Mouse (Mus musculus): ENCODE measurements around the gene Peli2. TPM values are rescaled to one million over a fixed set of nuclear protein-coding genes. Genes with fewer than 3 reads are reported as not detected.

Peli2 gene
- total and polyA plus RNA-seq, 3 experiments = 10.1 to 20.3 (median 17.2) TPM

DNA sequence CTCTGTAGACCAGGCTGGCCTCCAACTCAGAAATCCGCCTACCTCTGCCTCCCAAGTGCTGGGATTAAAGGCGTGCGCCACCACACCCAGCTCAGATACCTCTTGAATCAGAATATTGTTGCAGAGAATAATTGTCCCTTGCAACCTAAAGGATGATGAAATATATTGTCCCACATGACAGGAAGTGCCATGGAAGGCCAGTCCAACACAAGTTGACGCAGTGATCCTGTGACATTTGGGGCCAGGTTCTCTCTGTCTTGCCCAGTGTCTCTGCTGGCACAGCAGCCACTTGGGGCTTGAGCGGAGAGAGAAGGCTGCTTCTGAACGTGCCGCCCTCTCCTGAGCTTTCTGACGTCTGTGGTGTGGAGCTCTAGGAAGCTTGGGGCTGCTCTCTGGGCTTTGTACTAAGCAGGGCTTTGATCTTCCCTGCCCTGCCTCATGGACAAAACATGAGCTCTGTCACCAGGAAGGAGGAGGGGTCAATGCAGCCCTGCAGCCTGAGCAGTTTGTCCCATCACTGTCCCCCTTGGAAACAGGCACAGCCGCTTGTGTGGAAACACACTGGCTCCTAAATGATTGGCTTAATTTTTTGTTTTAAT is 130.9 kb downstream of the Peli2 start:
- intact Hi-C loops (cut with DNase I) = loop anchor here (5.0 kb wide), 1 partner anchor 41 kb away; no protein-coding TSS in a partner anchor
- TF ChIP-seq POLR2A (IDR thresholded peaks at IDR 0.05; ENCODE audit: insufficient read depth, low read depth, low read length) (no peak), CTCF (IDR thresholded peaks at IDR 0.05) (no peak), EP300 (IDR thresholded peaks at IDR 0.05; ENCODE audit: insufficient read depth, low read depth, low read length) (no peak)
- WGBS = 79% methylated on average over 9 of the region's 9 CpGs

DNA sequence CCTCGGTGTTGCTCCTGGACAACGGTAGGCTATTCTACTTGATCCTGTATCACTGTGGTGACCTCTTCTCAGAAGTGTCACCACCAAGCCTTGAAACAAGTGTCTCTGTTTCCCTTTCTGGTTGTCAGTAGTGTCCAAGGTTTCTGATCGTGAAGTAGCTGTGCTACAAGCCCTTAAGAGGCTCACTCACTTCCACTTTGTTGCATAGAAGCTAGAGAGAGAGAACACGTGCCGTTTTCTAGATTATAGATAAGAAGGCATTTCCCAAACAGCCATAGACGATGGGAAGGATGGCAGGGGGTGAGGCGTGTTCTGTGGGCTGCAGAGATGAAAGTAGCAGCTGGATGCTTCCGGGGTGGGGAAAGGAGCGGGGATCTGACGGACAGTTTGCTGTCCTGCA is 132.6 kb downstream of the Peli2 start:
- Histone ChIP-seq H3K9ac (ENCODE audit: low read depth, low read length) (no peak overlapping the region), H3K79me2 (replicated peaks; ENCODE audit: control insufficient read depth, insufficient read depth, low read length) (no peaks in the 10 kb centered on the region), H3K36me3 (ENCODE audit: control insufficient read depth, insufficient read depth, low read length) (no peaks in the 10 kb centered on the region), H3K4me1 (ENCODE audit: control insufficient read depth, insufficient read depth, low read length) (peaks cover 3% of the 10 kb centered on the region; the same call in 1 of the 2 replicates), H3K27ac (no peak overlapping the region), H3K4me3 (no peak overlapping the region), H3K27me3 (ENCODE audit: control insufficient read depth, insufficient read depth, low read length) (no peaks in the 10 kb centered on the region)
- 53% methylated on average over 10 of the region's 10 CpGs for WGBS
- TF ChIP-seq EP300 (IDR thresholded peaks at IDR 0.05; ENCODE audit: insufficient read depth, low read depth, low read length) (no peak), CTCF (IDR thresholded peaks at IDR 0.05) (no peak), POLR2A (IDR thresholded peaks at IDR 0.05; ENCODE audit: insufficient read depth, low read depth, low read length) (no peak)
- no peak for DNase-seq
- intact Hi-C loops (cut with DNase I) = loop anchor here (5.0 kb wide), 1 partner anchor 39 kb away; no protein-coding TSS in a partner anchor

More for the DNA sequence above, 130.9 kb downstream of the Peli2 start:
- no peaks in the 10 kb centered on the region for H3K36me3 ChIP-seq (ENCODE audit: control insufficient read depth, insufficient read depth, low read length)
- no peak overlapping the region for H3K27ac ChIP-seq
- H3K4me1 ChIP-seq (ENCODE audit: control insufficient read depth, insufficient read depth, low read length) = peaks cover 3% of the 10 kb centered on the region; the same call in 1 of the 2 replicates
- DNase-seq = no peak
- no peak overlapping the region for H3K4me3 ChIP-seq
- no peaks in the 10 kb centered on the region for H3K79me2 ChIP-seq (replicated peaks; ENCODE audit: control insufficient read depth, insufficient read depth, low read length)
- H3K9ac ChIP-seq (ENCODE audit: low read depth, low read length) = no peak overlapping the region
- no peaks in the 10 kb centered on the region for H3K27me3 ChIP-seq (ENCODE audit: control insufficient read depth, insufficient read depth, low read length)

DNA sequence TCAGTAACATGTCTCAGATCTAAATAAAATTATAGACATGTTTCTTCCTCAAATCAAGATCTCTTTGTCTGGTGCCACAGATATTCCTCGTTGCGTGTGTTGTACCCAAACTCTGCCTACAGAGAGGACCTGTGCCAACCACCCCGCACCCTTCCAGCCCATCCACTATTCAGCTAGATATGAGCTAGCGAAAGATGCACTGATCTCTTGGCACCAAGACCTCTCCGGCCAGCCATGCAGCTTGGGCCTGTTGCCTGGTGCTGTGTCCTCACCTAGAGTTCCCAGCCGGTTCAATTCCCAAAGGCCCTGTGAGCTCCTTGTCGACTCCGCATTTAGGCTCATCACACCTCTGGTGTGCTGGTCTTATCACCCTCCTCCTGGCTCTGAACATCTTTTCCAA is 134.1 kb downstream of the Peli2 start:
- TF ChIP-seq CTCF (IDR thresholded peaks at IDR 0.05) (no peak), EP300 (IDR thresholded peaks at IDR 0.05; ENCODE audit: insufficient read depth, low read depth, low read length) (no peak), POLR2A (IDR thresholded peaks at IDR 0.05; ENCODE audit: insufficient read depth, low read depth, low read length) (no peak)
- Histone ChIP-seq H3K9ac (ENCODE audit: low read depth, low read length) (no peak overlapping the region), H3K4me1 (ENCODE audit: control insufficient read depth, insufficient read depth, low read length) (peaks cover 3% of the 10 kb centered on the region; the same call in 1 of the 2 replicates), H3K4me3 (no peak overlapping the region), H3K79me2 (replicated peaks; ENCODE audit: control insufficient read depth, insufficient read depth, low read length) (no peaks in the 10 kb centered on the region), H3K27ac (no peak overlapping the region), H3K36me3 (ENCODE audit: control insufficient read depth, insufficient read depth, low read length) (no peaks in the 10 kb centered on the region), H3K27me3 (ENCODE audit: control insufficient read depth, insufficient read depth, low read length) (no peaks in the 10 kb centered on the region)
- intact Hi-C loops (cut with DNase I) = loop anchor here (5.0 kb wide), 1 partner anchor 38 kb away; no protein-coding TSS in a partner anchor
- DNase-seq = no peak
- 85% methylated on average over 8 of the region's 8 CpGs for WGBS

DNA sequence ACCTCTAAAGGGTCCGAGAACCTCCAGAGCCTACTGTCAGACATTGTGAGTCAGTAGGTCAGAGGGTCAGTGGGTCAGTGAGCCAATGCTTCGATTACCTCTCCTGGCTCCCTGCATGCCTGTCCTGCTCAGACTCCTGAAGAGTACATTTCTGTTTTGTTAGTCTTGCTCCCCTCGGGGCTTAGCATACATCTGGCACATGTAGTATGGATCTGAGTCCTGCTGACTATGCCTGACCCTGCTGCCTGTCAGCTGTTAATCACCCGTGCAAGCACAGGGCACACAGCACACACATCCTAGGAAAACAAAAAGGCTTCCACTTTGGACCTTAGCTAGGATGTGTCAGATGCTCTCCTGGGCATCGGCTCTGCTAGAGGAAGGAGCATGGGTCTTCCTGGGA is 134.7 kb downstream of the Peli2 start:
- H3K79me2 ChIP-seq (replicated peaks; ENCODE audit: control insufficient read depth, insufficient read depth, low read length) = no peaks in the 10 kb centered on the region
- no peak for TF ChIP-seq CTCF (IDR thresholded peaks at IDR 0.05)
- no peak for TF ChIP-seq EP300 (IDR thresholded peaks at IDR 0.05; ENCODE audit: insufficient read depth, low read depth, low read length)
- no peak for TF ChIP-seq POLR2A (IDR thresholded peaks at IDR 0.05; ENCODE audit: insufficient read depth, low read depth, low read length)
- 71% methylated on average over 5 of the region's 5 CpGs for WGBS
- H3K9ac ChIP-seq (ENCODE audit: low read depth, low read length) = no peak overlapping the region
- no peaks in the 10 kb centered on the region for H3K4me1 ChIP-seq (ENCODE audit: control insufficient read depth, insufficient read depth, low read length)
- H3K36me3 ChIP-seq (ENCODE audit: control insufficient read depth, insufficient read depth, low read length) = no peaks in the 10 kb centered on the region
- DNase-seq = no peak
- intact Hi-C loops (cut with DNase I) = no loop called here
- no peak overlapping the region for H3K4me3 ChIP-seq
- H3K27ac ChIP-seq = no peak overlapping the region
- no peaks in the 10 kb centered on the region for H3K27me3 ChIP-seq (ENCODE audit: control insufficient read depth, insufficient read depth, low read length)

DNA sequence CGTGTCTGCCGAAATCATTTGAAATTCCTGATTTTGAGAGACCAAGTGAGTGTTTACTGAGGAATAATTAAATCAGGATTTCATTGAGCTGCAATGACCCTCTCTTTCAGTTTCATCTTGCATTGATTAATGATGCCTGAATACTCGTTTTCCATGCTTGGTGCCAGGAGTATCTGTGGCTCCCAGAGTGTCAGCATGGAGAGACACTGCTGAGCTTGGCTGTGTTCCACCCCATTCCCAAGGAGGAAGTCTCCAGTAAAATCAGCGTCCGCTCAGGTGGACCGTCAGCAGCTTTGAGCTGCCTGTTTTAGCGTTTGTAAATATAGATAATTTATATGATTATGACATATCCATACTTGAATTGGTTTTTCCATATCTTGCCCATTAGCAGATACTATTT is 137.1 kb downstream of the Peli2 start:
- H3K4me3 ChIP-seq = no peak overlapping the region
- TF ChIP-seq EP300 (IDR thresholded peaks at IDR 0.05; ENCODE audit: insufficient read depth, low read depth, low read length) (no peak), CTCF (IDR thresholded peaks at IDR 0.05) (no peak), POLR2A (IDR thresholded peaks at IDR 0.05; ENCODE audit: insufficient read depth, low read depth, low read length) (no peak)
- intact Hi-C loops (cut with DNase I) = no loop called here
- WGBS = 54% methylated on average over 7 of the region's 7 CpGs
- H3K4me1 ChIP-seq (ENCODE audit: control insufficient read depth, insufficient read depth, low read length) = no peaks in the 10 kb centered on the region
- H3K27ac ChIP-seq = no peak overlapping the region
- H3K27me3 ChIP-seq (ENCODE audit: control insufficient read depth, insufficient read depth, low read length) = no peaks in the 10 kb centered on the region
- no peak for DNase-seq
- H3K79me2 ChIP-seq (replicated peaks; ENCODE audit: control insufficient read depth, insufficient read depth, low read length) = no peaks in the 10 kb centered on the region
- H3K9ac ChIP-seq (ENCODE audit: low read depth, low read length) = no peak overlapping the region
- H3K36me3 ChIP-seq (ENCODE audit: control insufficient read depth, insufficient read depth, low read length) = no peaks in the 10 kb centered on the region

- intact Hi-C loops (cut with DNase I) = no loop called here
- no peak overlapping the region for H3K9ac ChIP-seq (ENCODE audit: low read depth, low read length)
- 89% methylated on average over 10 of the region's 10 CpGs for WGBS
These were observed 138.2 kb downstream of the Peli2 start for GRCm38 (mm10) chr14:48258696-48259366.

More at GRCm38 (mm10) chr14:48258696-48259366, 138.2 kb downstream of the Peli2 start:
- Histone ChIP-seq H3K36me3 (ENCODE audit: control insufficient read depth, insufficient read depth, low read length) (no peaks in the 10 kb centered on the region), H3K27me3 (ENCODE audit: control insufficient read depth, insufficient read depth, low read length) (no peaks in the 10 kb centered on the region), H3K27ac (no peak overlapping the region), H3K4me3 (no peak overlapping the region), H3K4me1 (ENCODE audit: control insufficient read depth, insufficient read depth, low read length) (no peaks in the 10 kb centered on the region), H3K79me2 (replicated peaks; ENCODE audit: control insufficient read depth, insufficient read depth, low read length) (no peaks in the 10 kb centered on the region)
- no peak for TF ChIP-seq EP300 (IDR thresholded peaks at IDR 0.05; ENCODE audit: insufficient read depth, low read depth, low read length)
- no peak for TF ChIP-seq CTCF (IDR thresholded peaks at IDR 0.05)
- TF ChIP-seq POLR2A (IDR thresholded peaks at IDR 0.05; ENCODE audit: insufficient read depth, low read depth, low read length) = no peak
- no peak for DNase-seq

All from heart, adult 2 months (tissue).